Mouse (Mus musculus) thymus, postnatal 10 days (tissue): ENCODE data around the gene Surf2.

ENCODE experiments used
- DNase-seq, 2 experiments: peaks; one replicate each; pipeline ENCODE4 v3.0.0; 2021; ENCODE audit warnings: low spot score in 2 of 2

Surf2 gene

GRCm38 (mm10) chr2:26960756-26961155 is 44.6 kb downstream of the Surf2 start:
- DNase-seq = no peak

- DNase-seq = peak; percentile 89 to 93
Measured at GRCm38 (mm10) chr2:26963923-26964723, 48.0 kb downstream of the Surf2 start, which contains the start of gene Rexo4. Gene Rexo4, minus strand, starts transcription at chr2:26964386.

GRCm38 (mm10) chr2:26964724-26965370 is 48.7 kb downstream of the Surf2 start:
- DNase-seq = no peak

GRCm38 (mm10) chr2:26967262-26967661 is 51.1 kb downstream of the Surf2 start:
- no peak for DNase-seq
